Mouse (Mus musculus): ENCODE results near the gene Cdc25b. TPM values are rescaled to one million over a fixed set of nuclear protein-coding genes. Genes with fewer than 3 reads are reported as not detected.
A peak's percentile ranks its signal among the peaks of the same experiment; 100 is the strongest.

Cdc25b gene
- polyA plus RNA-seq, 1 experiment, result 12.9 TPM

GRCm38 (mm10) chr2:131209969-131210792, 23.4 kb downstream of the Cdc25b start:
- DNase-seq, result peak; percentile 98
- Histone ChIP-seq H3K4me1 (ENCODE audit: control insufficient read depth, insufficient read depth, low read length) (peaks cover 13% of the 10 kb centered on the region; the same call in 1 of the 2 replicates), H3K4me3 (ENCODE audit: insufficient read depth, low read depth, low read length) (peak overlapping the region; percentile 70), H3K27me3 (replicated peaks; ENCODE audit: control insufficient read depth, insufficient read depth, low read length) (no peaks in the 10 kb centered on the region), H3K36me3 (ENCODE audit: control insufficient read depth, insufficient read depth, low read length) (no peaks in the 10 kb centered on the region), H3K27ac (ENCODE audit: insufficient read depth, low read depth, low read length) (peak overlapping the region; percentile 98)
- TF ChIP-seq CTCF (conservative IDR thresholded peaks at IDR 0.05; ENCODE audit: insufficient read depth, insufficient read length, low read depth, low read length) (peak; percentile 72), POLR2A (IDR thresholded peaks at IDR 0.05; ENCODE audit: low read depth, low read length) (peak; percentile 78)
- under 1% methylated on average over 50 of the region's 50 CpGs for WGBS

GRCm38 (mm10) chr2:131211026-131211615, 24.4 kb downstream of the Cdc25b start:
- no peaks in the 10 kb centered on the region for H3K27me3 ChIP-seq (replicated peaks; ENCODE audit: control insufficient read depth, insufficient read depth, low read length)
- peak overlapping the region; percentile 70 for H3K4me3 ChIP-seq (ENCODE audit: insufficient read depth, low read depth, low read length)
- H3K4me1 ChIP-seq (ENCODE audit: control insufficient read depth, insufficient read depth, low read length), result peaks cover 18% of the 10 kb centered on the region
- no peaks in the 10 kb centered on the region for H3K36me3 ChIP-seq (ENCODE audit: control insufficient read depth, insufficient read depth, low read length)
- TF ChIP-seq POLR2A (IDR thresholded peaks at IDR 0.05; ENCODE audit: low read depth, low read length) (no peak), CTCF (conservative IDR thresholded peaks at IDR 0.05; ENCODE audit: insufficient read depth, insufficient read length, low read depth, low read length) (no peak)
- peak overlapping the region; percentile 98 for H3K27ac ChIP-seq (ENCODE audit: insufficient read depth, low read depth, low read length)
- DNase-seq, result peak; percentile 49
- WGBS, result 27% methylated on average over 9 of the region's 9 CpGs

- H3K27me3 ChIP-seq (replicated peaks; ENCODE audit: control insufficient read depth, insufficient read depth, low read length), result no peaks in the 10 kb centered on the region
- TF ChIP-seq CTCF (conservative IDR thresholded peaks at IDR 0.05; ENCODE audit: insufficient read depth, insufficient read length, low read depth, low read length) (no peak), POLR2A (IDR thresholded peaks at IDR 0.05; ENCODE audit: low read depth, low read length) (no peak)
- DNase-seq, result no peak
- 90% methylated on average over 7 of the region's 7 CpGs for WGBS
- no peak overlapping the region for H3K27ac ChIP-seq (ENCODE audit: insufficient read depth, low read depth, low read length)
- H3K36me3 ChIP-seq (ENCODE audit: control insufficient read depth, insufficient read depth, low read length), result no peaks in the 10 kb centered on the region
- peaks cover 19% of the 10 kb centered on the region for H3K4me1 ChIP-seq (ENCODE audit: control insufficient read depth, insufficient read depth, low read length)
- H3K4me3 ChIP-seq (ENCODE audit: insufficient read depth, low read depth, low read length), result no peak overlapping the region
Measured at GRCm38 (mm10) chr2:131213773-131214172, 27.0 kb downstream of the Cdc25b start.

- DNase-seq, result peak; percentile 78
- Histone ChIP-seq H3K27me3 (replicated peaks; ENCODE audit: control insufficient read depth, insufficient read depth, low read length) (no peaks in the 10 kb centered on the region), H3K4me3 (ENCODE audit: insufficient read depth, low read depth, low read length) (no peak overlapping the region), H3K27ac (ENCODE audit: insufficient read depth, low read depth, low read length) (peak overlapping the region; percentile 48), H3K4me1 (ENCODE audit: control insufficient read depth, insufficient read depth, low read length) (peaks cover 8% of the 10 kb centered on the region), H3K36me3 (ENCODE audit: control insufficient read depth, insufficient read depth, low read length) (no peaks in the 10 kb centered on the region)
- TF ChIP-seq POLR2A (IDR thresholded peaks at IDR 0.05; ENCODE audit: low read depth, low read length) (no peak), CTCF (conservative IDR thresholded peaks at IDR 0.05; ENCODE audit: insufficient read depth, insufficient read length, low read depth, low read length) (no peak)
- 25% methylated on average over 7 of the region's 7 CpGs for WGBS
Measured at GRCm38 (mm10) chr2:131215941-131216858, 29.5 kb downstream of the Cdc25b start.

GRCm38 (mm10) chr2:131220030-131220429, 33.3 kb downstream of the Cdc25b start:
- H3K27me3 ChIP-seq (replicated peaks; ENCODE audit: control insufficient read depth, insufficient read depth, low read length), result no peaks in the 10 kb centered on the region
- H3K4me3 ChIP-seq (ENCODE audit: insufficient read depth, low read depth, low read length), result no peak overlapping the region
- no peak for TF ChIP-seq CTCF (conservative IDR thresholded peaks at IDR 0.05; ENCODE audit: insufficient read depth, insufficient read length, low read depth, low read length)
- no peak for TF ChIP-seq POLR2A (IDR thresholded peaks at IDR 0.05; ENCODE audit: low read depth, low read length)
- DNase-seq, result no peak
- no peaks in the 10 kb centered on the region for H3K36me3 ChIP-seq (ENCODE audit: control insufficient read depth, insufficient read depth, low read length)
- H3K4me1 ChIP-seq (ENCODE audit: control insufficient read depth, insufficient read depth, low read length), result peaks cover 8% of the 10 kb centered on the region
- WGBS, result 62% methylated on average over 4 of the region's 4 CpGs
- no peak overlapping the region for H3K27ac ChIP-seq (ENCODE audit: insufficient read depth, low read depth, low read length)

- WGBS, result 29% methylated on average over 3 of the region's 3 CpGs
Measured at GRCm38 (mm10) chr2:131221853-131222515, 35.2 kb downstream of the Cdc25b start.

More at GRCm38 (mm10) chr2:131221853-131222515, 35.2 kb downstream of the Cdc25b start:
- Histone ChIP-seq H3K27ac (ENCODE audit: insufficient read depth, low read depth, low read length) (no peak overlapping the region), H3K27me3 (replicated peaks; ENCODE audit: control insufficient read depth, insufficient read depth, low read length) (no peaks in the 10 kb centered on the region), H3K4me1 (ENCODE audit: control insufficient read depth, insufficient read depth, low read length) (peaks cover 3% of the 10 kb centered on the region; the same call in 1 of the 2 replicates), H3K36me3 (ENCODE audit: control insufficient read depth, insufficient read depth, low read length) (no peaks in the 10 kb centered on the region), H3K4me3 (ENCODE audit: insufficient read depth, low read depth, low read length) (no peak overlapping the region)
- no peak for TF ChIP-seq CTCF (conservative IDR thresholded peaks at IDR 0.05; ENCODE audit: insufficient read depth, insufficient read length, low read depth, low read length)
- TF ChIP-seq POLR2A (IDR thresholded peaks at IDR 0.05; ENCODE audit: low read depth, low read length), result no peak
- peak; percentile 34 for DNase-seq

Measured in kidney, adult 2 months (tissue).